Mouse (Mus musculus) erythroid progenitor cell, adult 5-6 weeks (primary cell): ENCODE measurements around the gene Sdr42e1. TPM values are rescaled to one million over a fixed set of nuclear protein-coding genes. Genes with fewer than 3 reads are reported as not detected.

ENCODE experiments used
- ATAC-seq: replicated peaks from 2 replicates; pipeline ENCODE4 v1.8.0; 2016; ENCODE audit warnings: moderate number of reproducible peaks, mild to moderate bottlenecking, moderate TSS enrichment, inconsistent platforms; ENCODE audit not compliant: poor library complexity, low FRiP score, severe bottlenecking
- total RNA-seq, 2 experiments: library from RNA; stranded (forward) in 1 of 2; stranded (reverse) in 1 of 2; fragments of 150-400 nt in 1 of 2; fragments of 186-747, 209-891 nt in 1 of 2; gene quantifications; 2 replicates each; pipeline versions ENCODE4 v1.2.3 to v1.2.4; 2015 to 2017; ENCODE audit warnings: low replicate concordance in 2 of 2

Gene Sdr42e1
- total RNA-seq (2015; ENCODE audit: low replicate concordance) (1.4 TPM in 1 of 2 replicates, not detected in the other), total RNA-seq (2017; ENCODE audit: low replicate concordance) (0.77 TPM in 1 of 2 replicates, not detected in the other)

DNA sequence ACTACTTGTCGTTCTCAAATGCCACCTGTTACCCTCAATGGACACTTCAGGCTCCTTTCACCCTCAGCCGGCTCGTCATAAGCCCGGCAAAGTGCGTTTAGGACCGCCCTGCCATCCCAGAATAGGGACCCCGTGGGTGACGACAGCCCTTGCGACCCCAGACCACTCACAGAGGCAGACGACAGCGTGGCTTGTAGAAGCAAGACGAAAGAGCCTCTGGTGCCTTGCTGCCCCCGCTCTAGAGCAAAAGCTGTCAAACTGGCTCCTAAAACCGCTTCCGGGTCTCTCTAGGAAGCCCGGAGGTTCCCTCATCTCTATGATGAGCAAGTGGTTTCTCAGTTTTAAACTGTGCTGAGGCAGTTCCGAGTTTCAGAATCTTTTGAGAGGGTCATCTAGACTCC lies at the start of gene Sdr42e1:
Gene Sdr42e1 (minus strand): TSS at position 260 of the 401 bp plus-strand sequence.
- ATAC-seq: no peak

DNA sequence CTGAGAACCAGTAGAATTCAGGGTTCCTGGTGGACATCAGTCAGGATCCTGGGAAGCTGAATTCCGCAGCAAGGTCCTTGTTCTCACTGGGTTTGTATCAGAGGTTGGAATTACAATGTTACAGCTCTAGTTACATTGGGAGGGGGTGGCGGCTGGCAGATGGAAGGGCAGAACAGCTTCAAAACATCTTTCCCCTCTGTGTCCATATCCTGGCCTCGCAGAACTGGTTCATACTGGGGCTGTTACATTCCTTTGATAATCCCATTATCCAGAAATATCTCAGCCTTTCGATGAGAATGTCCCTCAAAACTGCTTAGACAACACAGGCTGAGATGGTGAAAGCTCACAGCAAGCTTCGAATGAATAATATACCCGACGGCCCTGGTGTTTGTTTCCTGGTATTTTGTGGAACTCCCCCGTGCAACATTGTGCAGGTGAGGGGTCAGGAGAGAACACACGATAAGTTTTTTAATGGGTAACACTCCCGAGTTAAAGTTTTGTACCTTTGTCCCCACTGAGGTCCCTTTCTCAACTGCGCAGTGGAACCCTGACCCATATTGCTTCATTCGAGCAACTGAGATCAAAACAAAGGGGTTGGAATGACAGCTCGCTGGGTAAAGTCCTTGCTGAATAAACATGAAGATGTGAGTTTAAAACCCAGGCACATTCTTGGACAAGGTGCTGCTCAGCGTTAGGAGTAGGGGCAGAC lies 44.8 kb upstream of the Sdr42e1 start:
- ATAC-seq: no peak

- ATAC-seq: no peak
These were observed 42.4 kb upstream of the Sdr42e1 start for GRCm38 (mm10) chr8:117715896-117716295.

DNA sequence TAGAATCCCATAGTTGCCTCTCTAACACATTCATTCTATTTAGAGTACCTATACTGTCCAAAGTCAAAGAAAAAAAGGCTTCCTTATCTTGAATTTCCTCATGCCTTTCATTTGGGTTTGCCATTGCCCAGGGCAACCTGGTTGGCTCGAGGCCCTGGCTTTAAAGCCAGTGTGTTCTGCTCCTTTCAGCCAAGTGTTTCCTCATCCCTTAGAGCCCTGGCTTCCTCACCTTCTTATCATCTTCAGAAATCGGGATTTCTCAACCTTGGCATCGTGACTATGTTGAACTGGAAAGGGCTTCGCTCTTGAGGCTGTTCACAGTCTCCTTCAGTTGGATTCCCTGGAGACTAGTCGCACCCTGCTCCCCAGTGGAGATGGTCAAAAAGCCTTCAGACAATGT lies 41.1 kb upstream of the Sdr42e1 start:
- ATAC-seq: no peak

- no peak for ATAC-seq
These were observed 38.7 kb upstream of the Sdr42e1 start for GRCm38 (mm10) chr8:117712226-117712625.

DNA sequence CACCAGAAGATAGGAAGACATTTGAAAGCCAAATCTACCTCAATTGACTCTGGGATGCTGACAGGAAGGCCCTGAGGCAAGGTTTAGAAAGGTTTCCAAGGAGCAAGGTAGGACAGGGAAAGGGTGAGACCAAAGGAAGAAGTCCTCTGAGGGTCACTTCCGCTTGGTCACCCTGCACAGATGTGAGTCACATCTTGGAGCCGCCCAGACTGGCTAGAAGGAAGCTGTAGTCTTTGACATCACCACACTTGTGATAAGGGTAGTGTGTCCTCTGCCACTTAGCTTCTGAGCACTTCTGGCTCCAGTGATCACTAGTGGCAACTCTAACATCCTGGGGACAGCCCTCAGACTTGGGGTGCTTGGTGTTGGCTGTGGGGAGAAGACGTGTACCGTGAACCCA lies 32.7 kb upstream of the Sdr42e1 start:
- no peak for ATAC-seq

DNA sequence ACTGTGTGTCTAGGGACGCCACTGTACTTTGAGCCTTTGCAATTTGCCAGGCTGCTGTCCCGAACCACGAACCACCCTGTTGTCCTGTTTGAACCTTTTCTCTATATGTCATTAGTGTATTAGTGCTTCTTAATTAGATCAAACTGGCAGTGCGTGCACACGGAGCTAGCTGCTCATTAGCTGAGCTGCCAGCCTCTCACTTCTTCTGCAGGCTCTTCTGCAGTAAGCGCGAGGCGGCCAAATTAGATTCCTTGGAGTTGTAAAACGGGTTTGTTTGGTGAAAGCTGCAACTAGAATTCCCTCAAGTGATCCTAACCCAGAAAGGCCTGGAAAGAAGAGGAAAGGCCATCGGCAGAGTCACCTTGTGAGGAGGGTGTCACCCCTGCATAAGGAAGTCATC lies 29.2 kb upstream of the Sdr42e1 start:
- no peak for ATAC-seq

DNA sequence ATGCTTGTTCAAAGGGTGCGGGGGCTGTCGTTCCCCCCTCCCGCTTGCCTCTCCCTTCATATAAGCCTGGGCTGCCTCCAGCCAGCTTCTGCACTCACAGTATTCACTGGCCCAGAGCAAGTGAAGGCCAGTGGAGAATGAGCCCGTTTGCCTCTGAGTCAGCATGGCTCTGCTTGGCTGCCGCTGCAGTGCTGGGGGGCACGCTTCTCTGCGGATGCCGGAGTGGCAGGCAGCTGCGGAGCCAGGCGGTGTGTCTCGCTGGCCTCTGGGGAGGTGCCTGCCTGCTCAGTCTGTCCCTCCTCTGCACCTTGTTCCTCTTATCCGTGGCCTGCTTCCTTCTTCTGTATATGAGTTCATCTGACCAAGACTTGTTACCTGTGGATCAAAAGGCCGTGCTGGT lies 28.4 kb upstream of the Sdr42e1 start, which contains the start of gene Hsd17b2:
Gene Hsd17b2 (plus strand): TSS at position 46 of the 400 bp plus-strand sequence.
- no peak for ATAC-seq

DNA sequence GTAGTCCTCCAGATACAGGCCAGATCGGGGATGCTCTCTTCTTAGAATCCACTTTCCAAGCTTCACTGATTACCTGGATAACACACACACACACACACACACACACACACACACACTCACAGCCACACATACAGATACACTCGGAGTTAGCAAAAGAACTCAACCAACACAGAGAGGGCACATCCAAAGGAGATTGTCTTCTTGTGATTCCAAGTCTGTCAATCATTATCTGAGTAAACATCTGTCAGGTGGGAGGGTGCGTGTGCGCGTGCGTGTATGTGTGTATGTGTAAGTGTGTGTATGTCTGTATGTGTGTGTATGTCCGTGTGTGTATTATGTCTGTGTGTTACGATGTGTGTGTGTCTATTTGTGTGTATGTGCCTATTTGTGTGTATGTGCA lies 27.8 kb upstream of the Sdr42e1 start:
- ATAC-seq: no peak

DNA sequence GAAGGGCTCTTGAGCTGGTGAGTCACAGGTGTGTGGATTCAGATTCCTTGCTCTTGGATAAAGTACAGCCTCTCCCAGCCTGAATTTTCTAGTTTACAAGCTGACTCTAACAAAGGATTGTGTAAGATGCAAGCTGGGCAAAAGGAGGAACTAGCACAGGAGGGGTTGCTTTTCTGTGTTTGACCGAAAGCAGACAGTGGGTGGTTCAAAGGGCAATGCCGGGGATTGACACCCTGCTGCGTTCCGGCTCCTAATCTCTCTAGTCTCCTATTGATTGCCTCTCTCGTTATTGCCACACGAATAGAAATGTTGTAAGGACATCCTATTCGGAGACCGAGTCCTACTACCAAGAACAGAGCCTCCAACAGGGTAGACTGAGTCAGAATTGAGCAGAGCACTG lies 27.2 kb upstream of the Sdr42e1 start:
- no peak for ATAC-seq

GRCm38 (mm10) chr8:117697248-117697647 lies 23.8 kb upstream of the Sdr42e1 start:
- ATAC-seq: no peak

GRCm38 (mm10) chr8:117695636-117696035 lies 22.1 kb upstream of the Sdr42e1 start:
- no peak for ATAC-seq

DNA sequence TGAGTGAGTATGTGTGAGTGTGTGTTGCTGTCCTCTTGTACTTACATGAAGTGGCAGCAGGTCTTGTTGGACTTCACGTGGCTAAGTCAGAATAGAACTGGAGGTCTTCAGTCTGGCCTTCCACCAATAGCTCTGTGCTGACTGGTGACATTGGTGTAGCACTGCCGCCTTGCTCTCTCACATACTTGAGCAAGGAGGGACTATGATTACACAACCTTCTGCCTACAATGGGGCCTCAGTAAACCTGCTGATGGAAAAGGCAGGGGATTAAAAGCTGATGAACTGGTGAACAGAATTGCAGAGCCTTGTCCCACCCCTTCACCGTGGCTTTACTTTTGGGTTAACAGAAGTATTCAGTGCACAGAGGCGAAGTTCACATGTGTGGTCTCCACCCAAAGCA lies 18.6 kb upstream of the Sdr42e1 start:
- no peak for ATAC-seq

- ATAC-seq: no peak
These were observed 14.4 kb upstream of the Sdr42e1 start for GRCm38 (mm10) chr8:117687890-117688289.

DNA sequence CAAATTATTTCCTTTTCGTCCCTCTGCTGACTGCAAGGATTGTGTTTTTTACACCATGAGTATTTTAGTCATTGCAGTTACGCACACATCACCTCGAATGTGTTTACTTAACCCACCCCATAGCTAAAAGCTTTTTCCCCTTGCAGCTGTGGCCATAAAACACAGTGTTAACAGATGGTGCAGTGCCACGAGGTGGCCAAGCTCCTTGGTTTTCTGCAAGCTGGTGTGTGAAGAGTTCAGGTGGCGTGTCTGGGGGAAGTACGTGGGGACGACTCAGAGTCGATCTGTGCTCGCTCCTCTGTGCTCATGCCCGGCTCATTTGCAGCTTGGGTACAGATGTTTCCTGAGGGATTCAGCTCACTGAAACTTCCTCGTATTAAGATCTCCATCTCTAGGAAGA lies 11.0 kb upstream of the Sdr42e1 start:
- no peak for ATAC-seq

DNA sequence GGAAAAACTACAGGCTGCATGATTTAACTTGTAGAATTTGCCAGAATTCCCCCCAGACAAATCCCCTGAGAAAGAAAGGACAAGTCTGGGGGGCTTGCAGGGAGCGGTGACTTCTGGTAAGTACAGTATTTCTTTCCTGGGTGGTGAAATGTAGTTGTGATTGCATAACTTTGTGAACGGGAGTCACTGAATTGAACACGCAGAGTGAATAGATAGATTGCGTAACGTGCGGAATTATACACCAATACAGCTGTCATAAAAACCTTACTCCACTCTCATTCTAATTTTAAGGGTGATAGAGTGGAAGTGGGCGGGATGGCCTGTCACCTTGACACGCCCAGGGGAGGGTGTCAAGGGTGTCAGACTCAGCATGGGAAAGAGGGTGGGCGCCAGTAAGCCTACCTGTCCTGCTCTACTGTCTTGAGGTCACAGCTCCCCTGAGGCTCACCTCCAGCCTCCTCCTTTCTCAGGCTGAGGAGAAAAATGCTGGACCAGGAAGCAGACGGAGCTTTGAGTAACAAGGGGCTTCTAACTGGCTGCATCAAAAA lies 10.5 kb upstream of the Sdr42e1 start:
- no peak for ATAC-seq

DNA sequence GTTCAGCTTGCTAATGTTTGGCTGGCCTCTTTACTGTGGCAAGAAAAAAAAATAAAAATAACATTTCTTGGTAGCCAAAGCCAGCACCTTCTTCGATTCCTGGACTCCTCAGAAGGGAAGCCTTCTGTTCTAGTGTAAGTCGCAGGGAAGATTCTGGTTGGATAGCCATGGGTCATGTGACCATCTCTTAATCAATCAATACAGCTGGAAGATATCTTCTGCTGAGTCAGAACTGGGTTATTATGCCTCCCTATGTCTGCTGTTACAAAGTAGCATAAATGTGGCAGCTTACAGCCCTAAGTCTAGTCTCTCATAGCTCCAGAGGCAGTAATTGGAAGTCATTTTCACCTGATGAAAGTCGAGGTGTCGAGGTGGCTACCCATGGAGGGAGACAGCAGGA lies 5.2 kb upstream of the Sdr42e1 start:
- ATAC-seq: no peak

DNA sequence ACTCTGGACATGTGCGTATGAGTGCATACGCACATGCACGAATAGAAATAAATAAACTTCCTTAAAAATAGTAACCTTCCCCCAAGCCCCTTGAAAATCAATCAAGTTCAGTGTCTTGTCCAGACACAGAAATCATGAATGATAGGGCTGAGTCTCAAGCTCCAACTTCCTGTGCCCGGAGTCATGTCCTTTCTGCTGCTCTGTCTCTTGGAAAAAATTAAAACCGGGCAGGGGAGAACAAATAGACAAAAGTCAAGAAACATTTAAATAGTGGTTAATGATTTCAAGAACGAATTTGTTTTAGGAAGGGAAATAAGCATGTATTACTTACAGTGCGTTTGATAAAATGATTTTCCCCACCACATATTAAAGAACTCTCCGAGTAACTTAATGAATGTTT lies 3.5 kb upstream of the Sdr42e1 start:
- no peak for ATAC-seq

- no peak for ATAC-seq
These were observed 3.0 kb upstream of the Sdr42e1 start for GRCm38 (mm10) chr8:117676460-117676859.

GRCm38 (mm10) chr8:117675171-117675570 lies 1.7 kb upstream of the Sdr42e1 start:
- ATAC-seq: no peak

- ATAC-seq: no peak
These were observed 931 bp downstream of the Sdr42e1 start for GRCm38 (mm10) chr8:117672558-117672957.

- ATAC-seq: no peak
These were observed 3.0 kb downstream of the Sdr42e1 start for GRCm38 (mm10) chr8:117670461-117670860.
